Comparison of ENCODE assay signal across 20 mouse cellular contexts in genomic region chr9:115471582-115471981, GRCm38 (mm10).
A peak's percentile ranks its signal among the peaks of the same experiment; 100 is the strongest.
DNase-seq lines count a peak whose midpoint lies in the region; ATAC-seq and TF ChIP-seq lines count a peak whose summit lies in the region.
"Had no signal": no experiment of that assay in that cellular context is flagged by ENCODE, and none has a peak within 500 bp of the region (broad histone marks: within the 10 kb centered on the region; RNA-seq: fewer than 3 reads in every experiment).

No protein-coding gene starts in this region.

- no peak for TF ChIP-seq CTCF in cerebellum, adult 2 months (IDR thresholded peaks at IDR 0.05; ENCODE audit: borderline replicate concordance, insufficient read depth, low read depth, low read length)

- TF ChIP-seq POLR2A in cerebellum, adult 2 months (IDR thresholded peaks at IDR 0.05; ENCODE audit: borderline replicate concordance, insufficient read depth, low read length): no peak

- H3K4me2 ChIP-seq in midbrain, embryonic 13.5 days (replicated peaks): no peak overlapping the region
- H3K4me2 ChIP-seq: embryonic facial prominence, embryonic 12.5 days; forebrain, embryonic 15.5 days; heart, embryonic 11.5 days; heart, embryonic 15.5 days; hindbrain, embryonic 14.5 days had no signal

- no peak overlapping the region for H3K4me3 ChIP-seq in midbrain, embryonic 13.5 days (replicated peaks)
- H3K4me3 ChIP-seq in cerebellum, adult 2 months (replicated peaks; ENCODE audit: insufficient read depth, low read depth, low read length): no peak overlapping the region
- H3K4me3 ChIP-seq: embryonic facial prominence, embryonic 12.5 days; forebrain, embryonic 15.5 days; heart, adult 2 months; heart, embryonic 15.5 days; hindbrain, embryonic 10.5 days had no signal

- H3K27ac ChIP-seq in midbrain, embryonic 13.5 days: no peak overlapping the region
- no peak overlapping the region for H3K27ac ChIP-seq in cerebellum, adult 2 months (ENCODE audit: insufficient read depth, low read length)
- H3K27ac ChIP-seq: embryonic facial prominence, embryonic 12.5 days; forebrain, embryonic 15.5 days; heart, adult 2 months; heart, embryonic 15.5 days; hindbrain, embryonic 10.5 days; hindbrain, embryonic 14.5 days had no signal

- peak; percentile 58 for DNase-seq in CD4-positive helper T cell, adult 2 months (ENCODE audit: low read depth, low spot score)
- DNase-seq in thymus, postnatal 10 days (ENCODE audit: low spot score in 2 of 2): peak; percentile 18 to 34
- DNase-seq in urinary bladder, adult 18-20 months (ENCODE audit: low spot score in 2 of 2): no peak
- DNase-seq in cerebellum, adult 2 months: no peak
- DNase-seq in urinary bladder, postnatal 4 days (ENCODE audit: low spot score in 2 of 2): no peak
- DNase-seq: adrenal gland, adult 2 months; adrenal gland, postnatal 25 days; cerebellum, adult 18-20 months; cerebellum, postnatal 10 days; embryo, embryonic 11 days; heart, adult 2 months had no signal

- H3K36me3 ChIP-seq in midbrain, embryonic 13.5 days: no peaks in the 10 kb centered on the region
- H3K36me3 ChIP-seq: embryonic facial prominence, embryonic 12.5 days; forebrain, embryonic 15.5 days; heart, embryonic 15.5 days; hindbrain, embryonic 10.5 days had no signal

- WGBS in midbrain, embryonic 13.5 days: 86% methylated on average over 6 of the region's 6 CpGs
- 50% methylated on average over 6 of the region's 6 CpGs for WGBS in cerebellum, adult 2 months

- no peak overlapping the region for H3K9ac ChIP-seq in midbrain, embryonic 13.5 days (replicated peaks)
- H3K9ac ChIP-seq: embryonic facial prominence, embryonic 12.5 days; forebrain, embryonic 15.5 days; heart, embryonic 15.5 days; hindbrain, embryonic 14.5 days had no signal

- H3K27me3 ChIP-seq in midbrain, embryonic 13.5 days: no peaks in the 10 kb centered on the region
- no peaks in the 10 kb centered on the region for H3K27me3 ChIP-seq in cerebellum, adult 2 months (ENCODE audit: control insufficient read depth, insufficient read depth, low read length)
- H3K27me3 ChIP-seq: embryonic facial prominence, embryonic 12.5 days; forebrain, embryonic 15.5 days; heart, embryonic 15.5 days had no signal

- peak; percentile 53 for ATAC-seq in CD4-positive, CD25-positive, alpha-beta regulatory T cell, adult 4 months
- ATAC-seq in inflammation-experienced regulatory T-cells, adult 6 months: peak; percentile 55
- no peak for ATAC-seq in midbrain, embryonic 13.5 days
- ATAC-seq: forebrain, embryonic 15.5 days had no signal

- no peaks in the 10 kb centered on the region for H3K4me1 ChIP-seq in midbrain, embryonic 13.5 days (replicated peaks)
- H3K4me1 ChIP-seq in cerebellum, adult 2 months (ENCODE audit: control insufficient read depth, insufficient read depth, low read length): no peaks in the 10 kb centered on the region
- H3K4me1 ChIP-seq: embryonic facial prominence, embryonic 12.5 days; forebrain, embryonic 15.5 days; heart, embryonic 15.5 days; hindbrain, embryonic 10.5 days had no signal

- H3K9me3 ChIP-seq in midbrain, embryonic 13.5 days: 0 out of 2 replicates have a peak, but pooled peaks cover 5% of the 10 kb centered on the region
- H3K9me3 ChIP-seq: embryonic facial prominence, embryonic 12.5 days; forebrain, embryonic 15.5 days; heart, embryonic 15.5 days had no signal

Comparison
In these comparisons a context has a peak if more than half of its experiments do, and no peak if none do; other contexts are left out.
1. DNase-seq: peak in CD4-positive helper T cell, adult 2 months (single experiment) and thymus, postnatal 10 days (2 of 2); none in urinary bladder, adult 18-20 months (0 of 2), cerebellum, adult 2 months (0 of 2) and urinary bladder, postnatal 4 days (0 of 2).